Mouse (Mus musculus) intestine, embryonic 16.5 days (tissue): ENCODE measurements around the gene Wdr66. TPM values are rescaled to one million over a fixed set of nuclear protein-coding genes. Genes with fewer than 3 reads are reported as not detected.

Source experiments
- ATAC-seq: fragments of 200-750 bp; cut with Nextera tagmentation; 2 replicates; pipeline ENCODE4 v1.8.0; 2017; ENCODE audit warnings: moderate TSS enrichment, moderate library complexity
- H3K27ac ChIP-seq: fragments of 300-500 bp; sonication (generic); 2 replicates; pipeline ENCODE4 v1.5.1; 2014; ENCODE audit warnings: mild to moderate bottlenecking, low read length
- H3K27me3 ChIP-seq: fragments of 300-500 bp; sonication (generic); replicated peaks from 2 replicates; pipeline ENCODE4 v1.6.1; 2014; ENCODE audit warnings: low read length, control low read depth, mixed read lengths; ENCODE audit not compliant: control insufficient read depth, insufficient read depth
- H3K36me3 ChIP-seq: fragments of 300-500 bp; sonication (generic); 2 replicates; pipeline ENCODE4 v1.6.1; 2014; ENCODE audit warnings: low read length, control low read depth; ENCODE audit not compliant: control insufficient read depth, insufficient read depth
- H3K4me1 ChIP-seq: fragments of 300-500 bp; sonication (generic); 2 replicates; pipeline ENCODE4 v1.6.1; 2014; ENCODE audit warnings: low read length, control low read depth, mixed read lengths; ENCODE audit not compliant: control insufficient read depth, insufficient read depth
- H3K4me2 ChIP-seq: fragments of 300-500 bp; sonication (generic); 2 replicates; pipeline ENCODE4 v1.6.1; 2014; ENCODE audit warnings: low read depth, low read length, control low read depth
- H3K4me3 ChIP-seq: fragments of 300-500 bp; sonication (generic); 2 replicates; pipeline ENCODE4 v1.5.1; 2014; ENCODE audit warnings: mild to moderate bottlenecking, low read length
- H3K9ac ChIP-seq: fragments of 300-500 bp; sonication (generic); 2 replicates; pipeline ENCODE4 v1.6.1; 2014; ENCODE audit warnings: low read depth, low read length
- H3K9me3 ChIP-seq: fragments of 300-500 bp; sonication (generic); 2 replicates; pipeline ENCODE4 v1.6.1; 2016; ENCODE audit warnings: low read length, control low read depth; ENCODE audit not compliant: control insufficient read depth
- WGBS: fragments of 180-500 bp; shearing (Covaris S2); extraction: QIAGEN DNeasy Blood & Tissue Kit; methylation state at CpG from one replicate; pipeline ENCODE4 v1.1.7; 2014; 5-methylcytosine and 5-hydroxymethylcytosine counted together
- polyA plus RNA-seq: library from polyadenylated mRNA; unstranded; fragments of >200 nt; fragmentation: Nextera tagmentation; extraction: Ambion mirVana; gene quantifications from 2 replicates; pipeline ENCODE4 v1.2.1, GENCODE M21; 2015

Wdr66 gene
- polyA plus RNA-seq, 1 experiment from 2014 or later: 0.50 TPM

GRCm38 (mm10) chr5:123281336-123282136, 29.6 kb downstream of the Wdr66 start:
- Histone ChIP-seq H3K4me2 (no peak overlapping the region), H3K27ac (no peak overlapping the region), H3K9me3 (no peaks in the 10 kb centered on the region), H3K27me3 (no peaks in the 10 kb centered on the region), H3K4me3 (no peak overlapping the region), H3K4me1 (no peaks in the 10 kb centered on the region), H3K36me3 (no peaks in the 10 kb centered on the region), H3K9ac (no peak overlapping the region)
- no peak for ATAC-seq
- WGBS: 70% methylated on average over 9 of the region's 9 CpGs

- Histone ChIP-seq H3K27ac (no peak overlapping the region), H3K4me1 (no peaks in the 10 kb centered on the region), H3K9ac (no peak overlapping the region), H3K4me3 (no peak overlapping the region), H3K27me3 (no peaks in the 10 kb centered on the region), H3K9me3 (no peaks in the 10 kb centered on the region), H3K36me3 (no peaks in the 10 kb centered on the region), H3K4me2 (no peak overlapping the region)
- WGBS: 39% methylated on average over 8 of the region's 8 CpGs
- no peak for ATAC-seq
Measured at GRCm38 (mm10) chr5:123285174-123285573, 33.3 kb downstream of the Wdr66 start.

GRCm38 (mm10) chr5:123288079-123288478, 36.2 kb downstream of the Wdr66 start:
- WGBS: 84% methylated on average over 5 of the region's 5 CpGs
- no peak for ATAC-seq
- H3K4me2 ChIP-seq: no peak overlapping the region
- no peaks in the 10 kb centered on the region for H3K36me3 ChIP-seq
- no peak overlapping the region for H3K27ac ChIP-seq
- no peak overlapping the region for H3K9ac ChIP-seq
- H3K4me3 ChIP-seq: no peak overlapping the region
- H3K4me1 ChIP-seq: no peaks in the 10 kb centered on the region
- H3K9me3 ChIP-seq: no peaks in the 10 kb centered on the region
- no peaks in the 10 kb centered on the region for H3K27me3 ChIP-seq

- no peak overlapping the region for H3K4me3 ChIP-seq
- H3K27ac ChIP-seq: no peak overlapping the region
- no peak overlapping the region for H3K4me2 ChIP-seq
- no peak for ATAC-seq
- H3K9ac ChIP-seq: no peak overlapping the region
- no peaks in the 10 kb centered on the region for H3K4me1 ChIP-seq
- H3K27me3 ChIP-seq: no peaks in the 10 kb centered on the region
- WGBS: 77% methylated on average over 9 of the region's 9 CpGs
- no peaks in the 10 kb centered on the region for H3K9me3 ChIP-seq
- H3K36me3 ChIP-seq: no peaks in the 10 kb centered on the region
Measured at GRCm38 (mm10) chr5:123294653-123295052, 42.8 kb downstream of the Wdr66 start.

- Histone ChIP-seq H3K27me3 (no peaks in the 10 kb centered on the region), H3K4me3 (no peak overlapping the region), H3K9me3 (no peaks in the 10 kb centered on the region), H3K4me2 (no peak overlapping the region), H3K9ac (no peak overlapping the region), H3K4me1 (no peaks in the 10 kb centered on the region), H3K36me3 (no peaks in the 10 kb centered on the region), H3K27ac (no peak overlapping the region)
- 69% methylated on average over 12 of the region's 12 CpGs for WGBS
- no peak for ATAC-seq
Measured at GRCm38 (mm10) chr5:123296224-123296806, 44.4 kb downstream of the Wdr66 start.

GRCm38 (mm10) chr5:123296972-123297754, 45.3 kb downstream of the Wdr66 start:
- Histone ChIP-seq H3K4me1 (no peaks in the 10 kb centered on the region), H3K27ac (no peak overlapping the region), H3K36me3 (no peaks in the 10 kb centered on the region), H3K4me2 (no peak overlapping the region), H3K9me3 (no peaks in the 10 kb centered on the region), H3K9ac (no peak overlapping the region), H3K4me3 (no peak overlapping the region), H3K27me3 (no peaks in the 10 kb centered on the region)
- WGBS: 59% methylated on average over 23 of the region's 23 CpGs
- ATAC-seq: no peak

GRCm38 (mm10) chr5:123297830-123298229, 45.9 kb downstream of the Wdr66 start:
- no peaks in the 10 kb centered on the region for H3K27me3 ChIP-seq
- H3K27ac ChIP-seq: no peak overlapping the region
- no peak for ATAC-seq
- H3K4me2 ChIP-seq: no peak overlapping the region
- H3K9me3 ChIP-seq: no peaks in the 10 kb centered on the region
- H3K9ac ChIP-seq: no peak overlapping the region
- no peak overlapping the region for H3K4me3 ChIP-seq
- WGBS: 81% methylated on average over 7 of the region's 7 CpGs
- no peaks in the 10 kb centered on the region for H3K36me3 ChIP-seq
- H3K4me1 ChIP-seq: no peaks in the 10 kb centered on the region

- H3K4me2 ChIP-seq: no peak overlapping the region
- no peak overlapping the region for H3K9ac ChIP-seq
- no peaks in the 10 kb centered on the region for H3K4me1 ChIP-seq
- no peak overlapping the region for H3K4me3 ChIP-seq
- no peaks in the 10 kb centered on the region for H3K36me3 ChIP-seq
- no peak overlapping the region for H3K27ac ChIP-seq
- no peaks in the 10 kb centered on the region for H3K27me3 ChIP-seq
- no peaks in the 10 kb centered on the region for H3K9me3 ChIP-seq
- no peak for ATAC-seq
- 89% methylated on average over 6 of the region's 6 CpGs for WGBS
Measured at GRCm38 (mm10) chr5:123298526-123298925, 46.6 kb downstream of the Wdr66 start.

GRCm38 (mm10) chr5:123300496-123301034, 48.7 kb downstream of the Wdr66 start:
- Histone ChIP-seq H3K36me3 (no peaks in the 10 kb centered on the region), H3K9ac (no peak overlapping the region), H3K9me3 (no peaks in the 10 kb centered on the region), H3K4me1 (no peaks in the 10 kb centered on the region), H3K4me2 (no peak overlapping the region), H3K27ac (no peak overlapping the region), H3K4me3 (no peak overlapping the region), H3K27me3 (no peaks in the 10 kb centered on the region)
- no peak for ATAC-seq
- 70% methylated on average over 8 of the region's 8 CpGs for WGBS
